Mouse (Mus musculus) olfactory bulb, adult 2 months (tissue): ENCODE measurements around the gene Btbd9. TPM values are rescaled to one million over a fixed set of nuclear protein-coding genes. Genes with fewer than 3 reads are reported as not detected.
"Not testable (repeated sequence)": the region's sequence is repeated elsewhere in the genome, so short reads cannot be mapped to it uniquely, and the experiment has no call there.

ENCODE experiments used
- H3K27ac ChIP-seq: fragments of 200-500 bp; 2 replicates; pipeline ENCODE4 v1.5.1; 2012; ENCODE audit warnings: low read depth, low read length; ENCODE audit not compliant: insufficient read depth
- H3K4me1 ChIP-seq: fragments of 200-500 bp; 2 replicates; pipeline ENCODE4 v1.6.1; 2012; ENCODE audit warnings: low read length; ENCODE audit not compliant: control insufficient read depth, insufficient read depth
- H3K4me3 ChIP-seq: fragments of 200-500 bp; 2 replicates; pipeline ENCODE4 v1.5.1; 2012; ENCODE audit warnings: mild to moderate bottlenecking, low read depth, low read length, moderate library complexity; ENCODE audit not compliant: insufficient read depth
- CTCF ChIP-seq: fragments of 200-500 bp; IDR thresholded peaks from 2 replicates; pipeline ENCODE4 v1.5.1; 2012; ENCODE audit warnings: low read depth, mild to moderate bottlenecking, low read length, moderate library complexity; ENCODE audit not compliant: insufficient read depth
- POLR2A ChIP-seq: fragments of 200-500 bp; IDR thresholded peaks from 2 replicates; pipeline ENCODE4 v1.6.1; 2012; ENCODE audit warnings: mild to moderate bottlenecking, low read depth, low read length, moderate library complexity; ENCODE audit not compliant: insufficient read depth
- WGBS: fragments of 180-500 bp; shearing (Covaris S2); methylation state at CpG from one replicate; pipeline ENCODE4 v1.1.7; 2018; 5-methylcytosine and 5-hydroxymethylcytosine counted together
- polyA plus RNA-seq: library from polyadenylated mRNA; stranded (reverse); fragments of >200 nt; gene quantifications from 2 replicates; pipeline ENCODE4 v1.2.4, GENCODE M21; 2012; ENCODE audit warnings: low replicate concordance; ENCODE audit not compliant: missing spikeins, insufficient read depth, insufficient read length

The Btbd9 gene
- polyA plus RNA-seq, 1 experiment, result not detected

- WGBS, result 74% methylated on average over 6 of the region's 6 CpGs
- no peak for TF ChIP-seq POLR2A
- no peak for TF ChIP-seq CTCF
- no peak overlapping the region for H3K27ac ChIP-seq
Observed at GRCm38 (mm10) chr17:30525405-30526295, 50.6 kb downstream of the Btbd9 start.

GRCm38 (mm10) chr17:30524451-30524850 is 51.8 kb downstream of the Btbd9 start:
- Histone ChIP-seq H3K27ac (no peak overlapping the region), H3K4me3 (no peak overlapping the region), H3K4me1 (0 out of 2 replicates have a peak, but pooled peaks cover 2% of the 10 kb centered on the region)
- no peak for TF ChIP-seq POLR2A
- WGBS, result 87% methylated on average over 7 of the region's 7 CpGs

More at GRCm38 (mm10) chr17:30525405-30526295, 50.6 kb downstream of the Btbd9 start:
- Histone ChIP-seq H3K4me1 (peaks cover 5% of the 10 kb centered on the region; the same call in 1 of the 2 replicates), H3K4me3 (no peak overlapping the region)

- Histone ChIP-seq H3K27ac (no peak overlapping the region), H3K4me3 (no peak overlapping the region), H3K4me1 (0 out of 2 replicates have a peak, but pooled peaks cover 2% of the 10 kb centered on the region)
- TF ChIP-seq CTCF (no peak), POLR2A (no peak)
- WGBS, result 79% methylated on average over 2 of the region's 2 CpGs
Observed at GRCm38 (mm10) chr17:30523783-30524182, 52.5 kb downstream of the Btbd9 start.

GRCm38 (mm10) chr17:30522406-30523078 is 53.7 kb downstream of the Btbd9 start:
- TF ChIP-seq CTCF (no peak), POLR2A (no peak)
- Histone ChIP-seq H3K27ac (no peak overlapping the region), H3K4me1 (0 out of 2 replicates have a peak, but pooled peaks cover 2% of the 10 kb centered on the region), H3K4me3 (no peak overlapping the region)
- 97% methylated on average over 9 of the region's 9 CpGs for WGBS

- H3K27ac ChIP-seq, H3K4me1 ChIP-seq, H3K4me3 ChIP-seq: not testable (repeated sequence)
- 85% methylated on average over 2 of the region's 2 CpGs for WGBS
Observed at GRCm38 (mm10) chr17:30519172-30519512, 57.1 kb downstream of the Btbd9 start.

GRCm38 (mm10) chr17:30518431-30519171 is 57.7 kb downstream of the Btbd9 start:
- WGBS, result 84% methylated on average over 8 of the region's 8 CpGs
- no peaks in the 10 kb centered on the region for H3K4me1 ChIP-seq
- no peak overlapping the region for H3K4me3 ChIP-seq
- H3K27ac ChIP-seq, result no peak overlapping the region
- TF ChIP-seq CTCF, result no peak
- TF ChIP-seq POLR2A, result no peak

- 93% methylated on average over 10 of the region's 10 CpGs for WGBS
- no peak overlapping the region for H3K27ac ChIP-seq
- no peak for TF ChIP-seq POLR2A
- TF ChIP-seq CTCF, result no peak
- H3K4me3 ChIP-seq, result no peak overlapping the region
- peaks cover 3% of the 10 kb centered on the region; the same call in 1 of the 2 replicates for H3K4me1 ChIP-seq
Observed at GRCm38 (mm10) chr17:30516580-30517340, 59.5 kb downstream of the Btbd9 start.

- TF ChIP-seq CTCF (no peak), POLR2A (no peak)
- 98% methylated on average over 8 of the region's 8 CpGs for WGBS
- Histone ChIP-seq H3K4me1 (peaks cover 3% of the 10 kb centered on the region; the same call in 1 of the 2 replicates), H3K27ac (no peak overlapping the region), H3K4me3 (no peak overlapping the region)
Observed at GRCm38 (mm10) chr17:30515401-30515800, 60.9 kb downstream of the Btbd9 start.
